Mouse (Mus musculus): ENCODE measurements at regions not wholly inside any gene's neighbourhood (a gene's known extent, or its start where the extent isn't known, plus 50 kb on each side); places are given as distances from the start of the nearest gene placed in this dataset.

- DNase-seq (ENCODE audit: low read depth) = no peak
Observed at GRCm38 (mm10) chrX:99340223-99340622, 130.8 kb downstream of the Pja1 start.

GRCm38 (mm10) chrX:99339081-99339876 lies 131.8 kb downstream of the Pja1 start:
- DNase-seq (ENCODE audit: low read depth) = no peak

GRCm38 (mm10) chrX:99336616-99337553 lies 134.2 kb downstream of the Pja1 start:
- no peak for DNase-seq (ENCODE audit: low read depth)

GRCm38 (mm10) chrX:99335886-99336589 lies 135.0 kb downstream of the Pja1 start:
- no peak for DNase-seq (ENCODE audit: low read depth)

- DNase-seq (ENCODE audit: low read depth) = no peak
Observed at GRCm38 (mm10) chrX:99332457-99332770, 138.7 kb downstream of the Pja1 start.

- no peak for DNase-seq (ENCODE audit: low read depth)
Observed at GRCm38 (mm10) chrX:99331764-99332456, 139.2 kb downstream of the Pja1 start.

GRCm38 (mm10) chrX:99330386-99330785 lies 140.7 kb downstream of the Pja1 start:
- no peak for DNase-seq (ENCODE audit: low read depth)

GRCm38 (mm10) chrX:99328576-99328975 lies 142.5 kb downstream of the Pja1 start:
- no peak for DNase-seq (ENCODE audit: low read depth)

GRCm38 (mm10) chrX:99326167-99326566 lies 144.9 kb downstream of the Pja1 start:
- peak; percentile 6 for DNase-seq (ENCODE audit: low read depth)

GRCm38 (mm10) chrX:99325460-99325859 lies 145.6 kb downstream of the Pja1 start:
- DNase-seq (ENCODE audit: low read depth) = no peak

GRCm38 (mm10) chrX:99324546-99325170 lies 146.4 kb downstream of the Pja1 start:
- peak; percentile 5 for DNase-seq (ENCODE audit: low read depth)

- DNase-seq (ENCODE audit: low read depth) = no peak
Observed at GRCm38 (mm10) chrX:99319791-99320190, 151.3 kb downstream of the Pja1 start.

GRCm38 (mm10) chrX:99319163-99319562 lies 151.9 kb downstream of the Pja1 start:
- DNase-seq (ENCODE audit: low read depth) = no peak

- no peak for DNase-seq (ENCODE audit: low read depth)
Observed at GRCm38 (mm10) chrX:99318141-99318540, 152.9 kb downstream of the Pja1 start.

- DNase-seq (ENCODE audit: low read depth) = no peak
Observed at GRCm38 (mm10) chrX:99317736-99318135, 153.3 kb downstream of the Pja1 start.

GRCm38 (mm10) chrX:99316410-99317056 lies 154.5 kb downstream of the Pja1 start:
- no peak for DNase-seq (ENCODE audit: low read depth)

- no peak for DNase-seq (ENCODE audit: low read depth)
Observed at GRCm38 (mm10) chrX:99299110-99299509, 163.2 kb downstream of the Efnb1 start.

GRCm38 (mm10) chrX:99294726-99295125 lies 158.8 kb downstream of the Efnb1 start:
- no peak for DNase-seq (ENCODE audit: low read depth)

- DNase-seq (ENCODE audit: low read depth) = no peak
Observed at GRCm38 (mm10) chrX:99293967-99294366, 158.0 kb downstream of the Efnb1 start.

- no peak for DNase-seq (ENCODE audit: low read depth)
Observed at GRCm38 (mm10) chrX:99292758-99293157, 156.8 kb downstream of the Efnb1 start.

GRCm38 (mm10) chrX:99291965-99292364 lies 156.0 kb downstream of the Efnb1 start:
- DNase-seq (ENCODE audit: low read depth) = no peak

All from NIH3T3 (cell line).